Mouse (Mus musculus): ENCODE results near the gene Pop5. TPM values are rescaled to one million over a fixed set of nuclear protein-coding genes. Genes with fewer than 3 reads are reported as not detected.

The Pop5 gene
- polyA plus RNA-seq, 1 experiment, result 55.6 TPM

- 79% methylated on average over 3 of the region's 3 CpGs for WGBS
- no peak for TF ChIP-seq POLR2A (IDR thresholded peaks at IDR 0.05; ENCODE audit: low read depth, low read length)
- TF ChIP-seq CTCF (IDR thresholded peaks at IDR 0.05; ENCODE audit: extremely low read depth, insufficient read depth, insufficient read length, insufficient replicate concordance), result no peak
- no peaks in the 10 kb centered on the region for H3K4me1 ChIP-seq (ENCODE audit: control insufficient read depth, insufficient read depth, insufficient read length)
Observed at GRCm38 (mm10) chr5:115222485-115222884, 13.2 kb upstream of the Pop5 start.

GRCm38 (mm10) chr5:115230830-115231551 is 4.6 kb upstream of the Pop5 start:
- 59% methylated on average over 15 of the region's 15 CpGs for WGBS
- H3K27me3 ChIP-seq (ENCODE audit: control insufficient read depth, insufficient read depth, low read length), result peaks cover 8% of the 10 kb centered on the region
- no peak overlapping the region for H3K4me3 ChIP-seq (ENCODE audit: extremely low read depth, insufficient read depth, insufficient read length)
- peaks cover 7% of the 10 kb centered on the region for H3K4me1 ChIP-seq (ENCODE audit: control insufficient read depth, insufficient read depth, insufficient read length)
- H3K36me3 ChIP-seq (ENCODE audit: control insufficient read depth, insufficient read depth, low read length), result no peaks in the 10 kb centered on the region
- TF ChIP-seq CTCF (IDR thresholded peaks at IDR 0.05; ENCODE audit: extremely low read depth, insufficient read depth, insufficient read length, insufficient replicate concordance) (no peak), POLR2A (IDR thresholded peaks at IDR 0.05; ENCODE audit: low read depth, low read length) (no peak)
- DNase-seq (ENCODE audit: low read depth in 1 of 2, low spot score in 2 of 2), result no peak
- H3K27ac ChIP-seq (ENCODE audit: insufficient read depth, low read length), result no peak overlapping the region

More at GRCm38 (mm10) chr5:115222485-115222884, 13.2 kb upstream of the Pop5 start:
- Histone ChIP-seq H3K36me3 (ENCODE audit: control insufficient read depth, insufficient read depth, low read length) (no peaks in the 10 kb centered on the region), H3K27ac (ENCODE audit: insufficient read depth, low read length) (no peak overlapping the region), H3K27me3 (ENCODE audit: control insufficient read depth, insufficient read depth, low read length) (no peaks in the 10 kb centered on the region), H3K4me3 (ENCODE audit: extremely low read depth, insufficient read depth, insufficient read length) (no peak overlapping the region)
- DNase-seq (ENCODE audit: low read depth in 1 of 2, low spot score in 2 of 2), result no peak

GRCm38 (mm10) chr5:115231552-115232120 is 4.0 kb upstream of the Pop5 start:
- peaks cover 8% of the 10 kb centered on the region for H3K27me3 ChIP-seq (ENCODE audit: control insufficient read depth, insufficient read depth, low read length)
- DNase-seq (ENCODE audit: low read depth in 1 of 2, low spot score in 2 of 2), result no peak

GRCm38 (mm10) chr5:115232516-115232915 is 3.1 kb upstream of the Pop5 start:
- Histone ChIP-seq H3K27ac (ENCODE audit: insufficient read depth, low read length) (no peak overlapping the region), H3K4me1 (ENCODE audit: control insufficient read depth, insufficient read depth, insufficient read length) (peaks cover 7% of the 10 kb centered on the region), H3K27me3 (ENCODE audit: control insufficient read depth, insufficient read depth, low read length) (peaks cover 8% of the 10 kb centered on the region), H3K36me3 (ENCODE audit: control insufficient read depth, insufficient read depth, low read length) (no peaks in the 10 kb centered on the region), H3K4me3 (ENCODE audit: extremely low read depth, insufficient read depth, insufficient read length) (no peak overlapping the region)
- 62% methylated on average over 6 of the region's 6 CpGs for WGBS
- DNase-seq (ENCODE audit: low read depth in 1 of 2, low spot score in 2 of 2), result no peak
- TF ChIP-seq CTCF (IDR thresholded peaks at IDR 0.05; ENCODE audit: extremely low read depth, insufficient read depth, insufficient read length, insufficient replicate concordance) (no peak), POLR2A (IDR thresholded peaks at IDR 0.05; ENCODE audit: low read depth, low read length) (no peak)

More at GRCm38 (mm10) chr5:115231552-115232120, 4.0 kb upstream of the Pop5 start:
- TF ChIP-seq CTCF (IDR thresholded peaks at IDR 0.05; ENCODE audit: extremely low read depth, insufficient read depth, insufficient read length, insufficient replicate concordance) (no peak), POLR2A (IDR thresholded peaks at IDR 0.05; ENCODE audit: low read depth, low read length) (no peak)
- no peak overlapping the region for H3K4me3 ChIP-seq (ENCODE audit: extremely low read depth, insufficient read depth, insufficient read length)
- H3K27ac ChIP-seq (ENCODE audit: insufficient read depth, low read length), result no peak overlapping the region
- H3K36me3 ChIP-seq (ENCODE audit: control insufficient read depth, insufficient read depth, low read length), result no peaks in the 10 kb centered on the region
- peaks cover 7% of the 10 kb centered on the region for H3K4me1 ChIP-seq (ENCODE audit: control insufficient read depth, insufficient read depth, insufficient read length)
- WGBS, result 23% methylated on average over 16 of the region's 16 CpGs

GRCm38 (mm10) chr5:115233031-115233780 is 2.4 kb upstream of the Pop5 start:
- 91% methylated on average over 14 of the region's 14 CpGs for WGBS
- TF ChIP-seq POLR2A (IDR thresholded peaks at IDR 0.05; ENCODE audit: low read depth, low read length) (no peak), CTCF (IDR thresholded peaks at IDR 0.05; ENCODE audit: extremely low read depth, insufficient read depth, insufficient read length, insufficient replicate concordance) (no peak)
- peaks cover 7% of the 10 kb centered on the region for H3K4me1 ChIP-seq (ENCODE audit: control insufficient read depth, insufficient read depth, insufficient read length)
- no peak overlapping the region for H3K27ac ChIP-seq (ENCODE audit: insufficient read depth, low read length)
- peaks cover 8% of the 10 kb centered on the region for H3K27me3 ChIP-seq (ENCODE audit: control insufficient read depth, insufficient read depth, low read length)
- H3K4me3 ChIP-seq (ENCODE audit: extremely low read depth, insufficient read depth, insufficient read length), result no peak overlapping the region
- no peaks in the 10 kb centered on the region for H3K36me3 ChIP-seq (ENCODE audit: control insufficient read depth, insufficient read depth, low read length)
- no peak for DNase-seq (ENCODE audit: low read depth in 1 of 2, low spot score in 2 of 2)

GRCm38 (mm10) chr5:115234519-115234918 is 1.1 kb upstream of the Pop5 start:
- H3K27me3 ChIP-seq (ENCODE audit: control insufficient read depth, insufficient read depth, low read length), result peaks cover 8% of the 10 kb centered on the region
- no peak overlapping the region for H3K4me3 ChIP-seq (ENCODE audit: extremely low read depth, insufficient read depth, insufficient read length)
- no peak for TF ChIP-seq POLR2A (IDR thresholded peaks at IDR 0.05; ENCODE audit: low read depth, low read length)
- TF ChIP-seq CTCF (IDR thresholded peaks at IDR 0.05; ENCODE audit: extremely low read depth, insufficient read depth, insufficient read length, insufficient replicate concordance), result no peak
- H3K27ac ChIP-seq (ENCODE audit: insufficient read depth, low read length), result no peak overlapping the region
- no peak for DNase-seq (ENCODE audit: low read depth in 1 of 2, low spot score in 2 of 2)
- peaks cover 10% of the 10 kb centered on the region for H3K4me1 ChIP-seq (ENCODE audit: control insufficient read depth, insufficient read depth, insufficient read length)
- H3K36me3 ChIP-seq (ENCODE audit: control insufficient read depth, insufficient read depth, low read length), result no peaks in the 10 kb centered on the region
- WGBS, result 96% methylated on average over 6 of the region's 6 CpGs
